Mouse (Mus musculus): ENCODE data around the gene Dmrt1.

DNA sequence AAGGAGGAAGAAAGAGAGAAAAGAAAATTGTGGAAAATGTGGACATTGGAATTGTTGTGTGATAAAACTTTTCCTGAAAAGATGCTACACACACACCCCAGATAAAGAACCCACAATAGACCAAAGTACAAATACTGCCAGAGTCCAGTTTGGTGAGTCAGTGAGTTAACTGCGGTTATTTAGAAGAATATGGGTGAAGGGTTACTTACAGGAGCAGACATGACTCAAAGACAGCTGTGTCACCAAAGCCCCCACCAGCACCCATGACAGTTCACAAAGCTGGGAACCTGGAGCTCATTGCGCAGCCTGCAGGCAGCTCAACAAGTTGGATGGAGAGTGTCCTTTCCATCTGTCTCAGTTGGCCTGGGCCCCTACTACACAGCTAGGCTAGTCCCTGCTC, 72.9 kb downstream of the Dmrt1 start:
- no peak for TF ChIP-seq CTCF (IDR thresholded peaks at IDR 0.05; ENCODE audit: low read depth, low read length)
- TF ChIP-seq EP300 (IDR thresholded peaks at IDR 0.05; ENCODE audit: insufficient read depth, low read depth, low read length) = no peak
